Mouse (Mus musculus) embryo, embryonic 10 days (tissue): ENCODE data around the gene Shank2.

Experiments used
- DNase-seq: peaks from one replicate; pipeline ENCODE4 v3.0.0-alpha.2; 2015; ENCODE audit warnings: low spot score

Shank2 gene

DNA sequence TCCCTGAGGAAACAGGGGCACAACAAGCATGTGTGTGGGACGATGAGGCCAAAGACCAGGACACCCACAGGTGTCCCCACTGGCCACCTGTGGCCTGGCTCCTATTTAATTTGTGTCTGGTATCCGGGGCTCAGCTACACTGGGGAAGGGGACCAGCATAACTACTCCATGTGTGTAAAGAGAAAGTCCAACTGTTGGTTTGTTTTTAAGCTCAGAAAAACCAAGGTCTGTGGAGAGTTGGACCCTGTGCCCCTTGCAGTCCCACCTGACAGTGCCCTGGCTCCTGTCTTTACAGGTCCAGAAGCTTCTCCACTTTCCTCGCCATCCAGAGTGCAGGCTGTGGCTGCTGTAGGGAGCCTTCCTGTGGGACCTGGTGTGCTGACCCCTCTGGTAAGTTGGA, at the start of gene Shank2:
Shank2 (plus strand) TSS at position 301 of the 400 bp plus-strand sequence.
- DNase-seq: no peak

DNA sequence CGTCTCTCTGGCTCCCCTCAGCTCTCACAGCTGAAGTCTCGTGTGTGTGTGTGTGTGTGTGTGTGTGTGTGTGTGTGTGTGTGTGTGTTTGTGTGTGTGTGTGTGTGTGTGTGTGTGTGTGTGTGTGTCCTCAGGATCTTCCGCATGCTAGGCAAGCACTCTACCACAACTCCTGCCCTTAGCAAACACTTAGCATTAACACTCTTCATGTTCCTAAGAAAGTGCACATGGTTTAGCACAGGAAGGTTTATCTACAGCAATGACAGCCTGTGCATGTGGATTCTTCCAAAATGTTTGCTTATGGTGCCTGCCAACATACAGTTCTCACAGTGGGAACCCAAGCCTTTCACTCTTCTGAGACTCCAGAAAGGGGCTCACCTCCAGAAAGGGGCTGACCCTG, 49.6 kb upstream of the Shank2 start:
- no peak for DNase-seq

- no peak for DNase-seq
Observed at GRCm38 (mm10) chr7:143956575-143957295, 45.0 kb upstream of the Shank2 start.

DNA sequence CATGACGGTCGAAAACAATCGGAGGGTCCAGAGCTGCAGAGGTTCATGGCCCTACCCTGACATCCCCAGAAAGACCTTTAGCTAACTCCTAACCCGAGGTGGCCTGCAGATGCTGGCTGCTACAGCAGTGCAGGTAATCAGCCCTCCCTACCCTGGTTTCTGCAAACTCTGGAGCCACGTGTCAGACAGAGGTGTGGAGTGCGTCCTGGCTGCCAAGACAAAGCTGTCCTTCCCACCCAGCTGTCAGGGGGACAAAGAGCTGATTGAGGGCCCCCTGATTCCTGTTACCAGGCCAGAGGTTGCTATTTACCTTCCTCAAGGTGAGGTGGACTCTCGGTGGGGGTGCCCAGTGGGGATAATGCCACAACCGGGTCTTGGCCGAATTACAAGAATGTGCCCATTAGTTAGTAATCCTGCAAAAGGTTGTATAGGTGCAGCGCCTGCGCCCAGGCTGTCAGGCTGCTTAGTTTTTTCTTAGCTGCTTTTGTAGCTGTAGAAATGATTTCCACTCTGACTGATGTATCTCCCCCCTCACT, 43.6 kb upstream of the Shank2 start:
- no peak for DNase-seq

DNA sequence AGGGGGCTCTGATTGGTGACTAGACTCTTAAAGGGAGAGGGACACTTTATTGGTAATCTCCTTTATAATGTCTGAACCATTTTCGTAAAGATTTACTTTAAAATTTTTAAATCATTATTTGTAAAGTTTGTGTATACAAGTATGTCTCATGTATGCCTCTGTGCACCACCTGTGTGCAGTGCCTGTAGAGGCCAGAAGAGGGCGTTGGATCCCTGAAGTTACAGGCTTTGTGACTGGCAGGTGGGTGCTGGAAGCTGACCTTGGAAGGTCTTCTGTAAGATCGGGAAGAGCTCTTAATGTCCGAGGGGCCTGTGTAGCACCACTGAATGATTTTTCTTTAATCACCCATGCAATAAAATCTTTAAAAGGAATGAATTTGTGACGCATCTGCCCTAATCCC, 37.9 kb upstream of the Shank2 start:
- no peak for DNase-seq

GRCm38 (mm10) chr7:143966621-143967020, 35.1 kb upstream of the Shank2 start:
- no peak for DNase-seq

GRCm38 (mm10) chr7:143977491-143977830, 24.3 kb upstream of the Shank2 start:
- DNase-seq: no peak

DNA sequence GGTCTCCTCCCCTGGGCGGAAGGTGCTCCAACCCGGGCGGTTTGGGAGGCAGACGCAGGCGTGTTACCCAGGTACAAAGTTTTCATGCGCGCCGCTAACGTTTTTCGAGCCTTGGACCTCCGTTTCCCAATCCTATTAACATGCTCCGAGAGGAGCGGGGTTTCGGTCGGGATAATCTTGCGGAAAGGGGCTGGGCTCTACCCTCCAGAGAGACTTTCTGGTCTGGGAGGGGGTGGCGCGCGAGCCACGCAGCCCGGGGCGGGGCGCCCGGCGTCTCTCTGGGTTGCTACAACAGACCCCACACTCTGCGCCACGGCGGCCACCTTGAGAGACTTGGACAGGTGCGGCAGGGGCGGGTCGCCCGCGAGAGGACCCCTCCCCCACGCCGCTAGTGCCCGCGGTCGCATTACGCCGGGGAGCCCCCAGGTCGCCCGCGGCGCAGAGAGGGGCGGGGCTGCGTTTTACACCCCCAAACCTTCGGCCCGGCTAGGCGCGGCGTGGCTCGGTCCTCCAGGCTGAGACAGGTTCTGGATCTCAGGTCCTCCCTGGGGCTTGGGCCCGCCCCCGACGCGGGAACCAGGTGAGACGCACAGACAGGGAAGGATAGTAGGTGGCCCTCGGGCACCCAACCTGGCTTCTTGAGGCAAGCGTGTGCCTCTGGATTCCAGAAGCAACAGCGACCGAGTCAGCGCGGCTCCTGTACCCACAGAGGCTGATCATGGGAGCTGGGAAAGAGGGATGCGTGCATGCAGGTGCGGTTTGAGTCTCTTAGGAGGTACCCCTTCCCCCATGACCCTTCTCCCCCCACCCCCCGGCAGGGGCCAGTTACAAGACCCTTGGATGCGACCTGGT, 23.7 kb upstream of the Shank2 start:
- DNase-seq: peak; percentile 21

GRCm38 (mm10) chr7:143978741-143979371, 22.9 kb upstream of the Shank2 start:
- DNase-seq: peak; percentile 80

DNA sequence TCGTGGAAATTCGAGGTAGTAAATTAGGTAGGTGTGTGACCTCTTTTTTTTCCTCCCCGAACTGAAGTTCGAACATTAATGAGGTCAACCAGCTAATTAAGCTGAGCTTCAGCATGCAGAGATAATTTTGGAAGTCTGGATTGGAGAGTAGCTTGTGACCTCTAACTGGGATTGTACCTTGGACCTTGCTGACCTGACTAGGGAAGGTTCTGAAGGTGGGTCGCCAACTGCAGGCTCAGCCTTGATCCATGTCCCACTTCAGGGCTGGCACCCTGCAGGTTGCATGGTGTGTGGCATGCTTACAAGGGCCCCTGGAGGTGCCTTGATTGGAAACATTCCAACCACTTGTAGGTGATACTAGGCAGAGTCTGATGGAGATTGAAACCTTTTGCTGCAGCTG, 21.7 kb upstream of the Shank2 start:
- DNase-seq: no peak

- DNase-seq: no peak
Observed at GRCm38 (mm10) chr7:143986281-143986680, 15.4 kb upstream of the Shank2 start.

GRCm38 (mm10) chr7:143991160-143991559, 10.6 kb upstream of the Shank2 start:
- DNase-seq: no peak

GRCm38 (mm10) chr7:143999073-143999472, 2.7 kb upstream of the Shank2 start:
- no peak for DNase-seq

DNA sequence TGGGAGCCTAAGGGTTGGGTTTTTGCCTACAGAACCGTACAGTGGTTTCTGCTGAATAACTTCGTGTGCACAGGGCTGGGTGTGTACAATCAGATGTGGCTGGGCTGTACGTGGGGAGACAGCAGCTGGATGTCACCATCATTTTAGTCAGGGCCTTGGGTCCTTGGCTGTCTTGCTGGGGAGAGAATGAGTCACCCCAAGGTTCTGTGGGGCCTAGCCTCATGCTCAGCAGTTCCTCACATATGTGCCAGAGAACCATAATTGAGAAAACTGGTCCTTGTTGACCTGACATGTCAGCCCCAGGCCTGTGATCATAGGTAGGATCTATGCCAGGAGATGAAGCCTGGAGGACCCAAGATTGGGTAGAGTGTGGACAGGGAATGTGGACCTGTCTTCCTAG, 1.7 kb downstream of the Shank2 start:
- no peak for DNase-seq

- DNase-seq: no peak
Observed at GRCm38 (mm10) chr7:144008079-144008478, 6.4 kb downstream of the Shank2 start.

GRCm38 (mm10) chr7:144008985-144009384, 7.3 kb downstream of the Shank2 start:
- DNase-seq: no peak

DNA sequence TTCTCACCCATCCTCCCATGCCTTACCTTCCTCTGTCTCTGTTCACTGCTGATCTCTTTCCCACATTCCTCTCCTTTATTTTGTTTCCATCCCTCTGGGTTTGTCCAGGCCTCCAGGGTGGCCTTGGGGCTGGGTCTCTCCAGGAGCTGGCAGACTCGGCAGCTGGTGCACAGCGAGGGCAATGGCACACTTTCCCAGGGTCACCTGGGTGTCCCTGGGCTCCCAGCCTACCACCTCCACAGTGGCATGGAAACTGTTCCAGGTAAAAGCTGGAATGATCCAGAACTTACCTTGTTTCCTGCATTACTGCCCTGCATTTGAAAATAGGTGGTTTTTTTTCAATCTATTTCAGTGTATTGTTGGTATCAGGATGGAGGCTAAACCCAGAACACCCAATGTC, 12.8 kb downstream of the Shank2 start:
- DNase-seq: no peak

- no peak for DNase-seq
Observed at GRCm38 (mm10) chr7:144021801-144022200, 20.1 kb downstream of the Shank2 start.

DNA sequence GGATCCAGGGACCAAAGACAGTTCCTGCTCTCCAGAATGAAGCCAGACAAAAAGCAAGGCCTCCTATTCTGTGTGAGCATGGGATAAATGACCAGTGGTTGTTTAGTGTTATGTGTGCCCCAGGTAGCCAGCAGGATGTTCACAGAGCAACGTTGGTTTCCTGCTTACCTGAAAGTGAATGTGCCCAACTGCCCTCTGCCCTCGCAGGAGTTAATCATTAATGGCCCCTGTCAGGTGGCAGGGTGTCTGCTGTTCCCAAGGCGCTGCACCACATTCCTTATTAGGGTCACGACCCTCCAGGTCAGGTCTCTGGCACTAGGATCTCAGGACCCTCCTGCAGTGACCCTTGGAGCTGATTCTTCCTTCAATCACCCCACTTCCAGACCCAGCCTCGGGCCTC, 21.0 kb downstream of the Shank2 start:
- DNase-seq: peak; percentile 28

GRCm38 (mm10) chr7:144023561-144023960, 21.8 kb downstream of the Shank2 start:
- no peak for DNase-seq

DNA sequence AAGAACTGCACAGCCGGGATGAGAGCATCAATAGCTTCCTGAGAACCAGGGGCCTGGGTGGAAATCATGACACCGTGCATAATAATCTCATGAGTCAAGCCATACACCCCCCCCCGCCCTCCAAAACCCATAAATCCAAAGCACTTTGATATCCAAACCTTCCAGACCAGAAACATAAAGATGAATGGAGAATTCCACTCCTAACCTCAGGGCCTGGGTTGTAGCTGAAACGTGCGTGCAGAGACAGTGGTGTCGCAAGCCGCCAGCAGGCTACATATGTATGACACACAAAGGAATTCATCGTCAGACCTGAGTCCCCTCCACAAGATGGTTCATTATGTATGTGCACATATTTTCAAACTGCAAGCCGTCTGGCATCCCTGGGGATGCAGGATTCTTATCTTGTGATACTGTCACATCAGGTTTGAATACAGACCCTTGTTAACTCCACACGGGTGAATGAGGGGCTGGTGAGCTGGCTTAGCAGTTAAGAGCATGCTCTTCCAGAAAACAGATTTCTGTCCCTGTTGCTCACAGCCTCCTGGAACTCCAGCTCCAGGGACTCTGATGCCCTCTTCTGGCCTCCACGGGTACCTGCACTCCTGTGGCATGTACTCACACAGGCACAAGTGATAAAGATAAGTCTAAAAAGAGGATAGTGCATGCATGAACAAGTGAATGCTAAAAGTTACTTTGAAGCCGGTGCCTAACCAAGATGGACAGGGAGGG, 24.5 kb downstream of the Shank2 start:
- DNase-seq: no peak

DNA sequence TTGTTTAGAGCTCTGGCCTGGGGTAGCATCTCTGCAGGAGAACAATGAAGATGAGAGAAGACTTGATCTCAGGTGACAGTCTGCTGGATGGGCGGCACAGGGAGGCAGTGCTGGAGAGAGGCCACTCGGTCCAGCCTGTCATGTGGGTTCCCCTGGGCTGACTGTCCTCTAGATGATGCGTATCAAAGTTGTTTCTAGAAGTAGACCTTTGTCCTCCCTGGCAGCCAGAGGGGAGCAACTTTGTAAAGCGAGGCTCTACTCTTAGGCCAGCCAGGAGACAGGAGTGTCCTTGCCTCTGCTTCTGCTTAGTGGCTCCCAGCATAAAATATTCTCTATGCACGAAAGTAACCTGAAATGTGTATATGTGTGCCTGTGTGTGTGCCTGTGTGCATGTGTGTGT, 27.5 kb downstream of the Shank2 start:
- no peak for DNase-seq
